Mouse (Mus musculus): ENCODE measurements around the gene Fasn. TPM values are rescaled to one million over a fixed set of nuclear protein-coding genes. Genes with fewer than 3 reads are reported as not detected.
"Not testable (repeated sequence)": the region's sequence is repeated elsewhere in the genome, so short reads cannot be mapped to it uniquely, and the experiment has no call there.

Fasn gene
- polyA plus RNA-seq, 1 experiment from 2014 or later: 16.0 TPM

GRCm38 (mm10) chr11:120789810-120790209 lies 34.5 kb downstream of the Fasn start:
- TF ChIP-seq EP300 (optimal IDR thresholded peaks at IDR 0.05) (no peak), CTCF (IDR thresholded peaks at IDR 0.05; ENCODE audit: low read depth) (peak; percentile 42)
- ATAC-seq (ENCODE audit: low FRiP score, low TSS enrichment) (no peak; the same call in 1 of the 2 replicates), DNase-seq (ENCODE audit: low spot score) (no peak)
- H3K27me3 ChIP-seq (ENCODE audit: control insufficient read depth, insufficient read depth, low read length): no peaks in the 10 kb centered on the region
- H3K9me3 ChIP-seq (ENCODE audit: control insufficient read depth, low read length): no peaks in the 10 kb centered on the region
- H3K4me2 ChIP-seq (replicated peaks; ENCODE audit: low read depth): no peak overlapping the region
- H3K4me1 ChIP-seq (replicated peaks; ENCODE audit: control insufficient read depth, insufficient read depth): no peaks in the 10 kb centered on the region
- H3K9ac ChIP-seq (ENCODE audit: low read length): no peak overlapping the region
- WGBS: 75% methylated on average over 3 of the region's 3 CpGs
- no peak overlapping the region for H3K4me3 ChIP-seq (ENCODE audit: low read depth, low read length)
- H3K27ac ChIP-seq (replicated peaks): no peak overlapping the region
- H3K36me3 ChIP-seq (ENCODE audit: control insufficient read depth, insufficient read depth, low read length): peaks cover 21% of the 10 kb centered on the region

- Histone ChIP-seq H3K27ac (replicated peaks) (no peak overlapping the region), H3K4me2 (replicated peaks; ENCODE audit: low read depth) (no peak overlapping the region), H3K27me3 (ENCODE audit: control insufficient read depth, insufficient read depth, low read length) (no peaks in the 10 kb centered on the region), H3K9ac (ENCODE audit: low read length) (no peak overlapping the region), H3K9me3 (ENCODE audit: control insufficient read depth, low read length) (no peaks in the 10 kb centered on the region), H3K36me3 (ENCODE audit: control insufficient read depth, insufficient read depth, low read length) (peaks cover 21% of the 10 kb centered on the region), H3K4me3 (ENCODE audit: low read depth, low read length) (no peak overlapping the region), H3K4me1 (replicated peaks; ENCODE audit: control insufficient read depth, insufficient read depth) (no peaks in the 10 kb centered on the region)
- 87% methylated on average over 4 of the region's 4 CpGs for WGBS
- ATAC-seq (ENCODE audit: low FRiP score, low TSS enrichment): no peak
- no peak for DNase-seq (ENCODE audit: low spot score)
- no peak for TF ChIP-seq CTCF (IDR thresholded peaks at IDR 0.05; ENCODE audit: low read depth)
- no peak for TF ChIP-seq EP300 (optimal IDR thresholded peaks at IDR 0.05)
These were observed 35.0 kb downstream of the Fasn start for GRCm38 (mm10) chr11:120789355-120789754.

GRCm38 (mm10) chr11:120788460-120788859 lies 35.9 kb downstream of the Fasn start:
- not testable (repeated sequence) for H3K9me3 ChIP-seq (ENCODE audit: control insufficient read depth, low read length); H3K4me1 ChIP-seq (replicated peaks; ENCODE audit: control insufficient read depth, insufficient read depth); DNase-seq (ENCODE audit: low spot score); H3K27ac ChIP-seq (replicated peaks); H3K9ac ChIP-seq (ENCODE audit: low read length); H3K4me3 ChIP-seq (ENCODE audit: low read depth, low read length); H3K4me2 ChIP-seq (replicated peaks; ENCODE audit: low read depth); H3K27me3 ChIP-seq (ENCODE audit: control insufficient read depth, insufficient read depth, low read length); ATAC-seq (ENCODE audit: low FRiP score, low TSS enrichment)
- peaks cover 21% of the 10 kb centered on the region for H3K36me3 ChIP-seq (ENCODE audit: control insufficient read depth, insufficient read depth, low read length)
- 87% methylated on average over 9 of the region's 10 CpGs for WGBS

- TF ChIP-seq EP300 (optimal IDR thresholded peaks at IDR 0.05) (no peak), CTCF (IDR thresholded peaks at IDR 0.05; ENCODE audit: low read depth) (no peak)
- H3K27me3 ChIP-seq (ENCODE audit: control insufficient read depth, insufficient read depth, low read length): no peaks in the 10 kb centered on the region
- H3K4me2 ChIP-seq (replicated peaks; ENCODE audit: low read depth): peak overlapping the region; percentile 94
- peaks cover 11% of the 10 kb centered on the region for H3K36me3 ChIP-seq (ENCODE audit: control insufficient read depth, insufficient read depth, low read length)
- no peak overlapping the region for H3K27ac ChIP-seq (replicated peaks)
- 30% methylated on average over 9 of the region's 9 CpGs for WGBS
- DNase-seq (ENCODE audit: low spot score) (no peak), ATAC-seq (ENCODE audit: low FRiP score, low TSS enrichment) (no peak)
- 0 out of 2 replicates have a peak, but pooled peaks cover 5% of the 10 kb centered on the region for H3K4me1 ChIP-seq (replicated peaks; ENCODE audit: control insufficient read depth, insufficient read depth)
- peak overlapping the region; percentile 84 for H3K4me3 ChIP-seq (ENCODE audit: low read depth, low read length)
- peak overlapping the region; percentile 91 for H3K9ac ChIP-seq (ENCODE audit: low read length)
- H3K9me3 ChIP-seq (ENCODE audit: control insufficient read depth, low read length): no peaks in the 10 kb centered on the region
These were observed 39.2 kb downstream of the Fasn start for GRCm38 (mm10) chr11:120785145-120785544.

- H3K4me2 ChIP-seq (replicated peaks; ENCODE audit: low read depth): peak within 1 kb of the TSS; percentile 94
- H3K4me3 ChIP-seq (ENCODE audit: low read depth, low read length): peak within 1 kb of the TSS; percentile 84
- WGBS: under 1% methylated on average over 79 of the region's 107 CpGs
- H3K36me3 ChIP-seq (ENCODE audit: control insufficient read depth, insufficient read depth, low read length): peaks cover 2% of the 10 kb centered on the region; the same call in 1 of the 2 replicates
- ATAC-seq (ENCODE audit: low FRiP score, low TSS enrichment) (peak; percentile 79), DNase-seq (ENCODE audit: low spot score) (peak; percentile 90)
- TF ChIP-seq EP300 (optimal IDR thresholded peaks at IDR 0.05) (no peak), CTCF (IDR thresholded peaks at IDR 0.05; ENCODE audit: low read depth) (no peak)
- H3K27ac ChIP-seq (replicated peaks): peak within 1 kb of the TSS; percentile 88
- 0 out of 2 replicates have a peak, but pooled peaks cover 5% of the 10 kb centered on the region for H3K4me1 ChIP-seq (replicated peaks; ENCODE audit: control insufficient read depth, insufficient read depth)
- peak within 1 kb of the TSS; percentile 91 for H3K9ac ChIP-seq (ENCODE audit: low read length)
- no peaks in the 10 kb centered on the region for H3K9me3 ChIP-seq (ENCODE audit: control insufficient read depth, low read length)
- H3K27me3 ChIP-seq (ENCODE audit: control insufficient read depth, insufficient read depth, low read length): no peaks in the 10 kb centered on the region
These were observed 40.1 kb downstream of the Fasn start, which contains the start of the genes Rfng and Gps1 for GRCm38 (mm10) chr11:120784064-120784791. Gene Rfng (minus strand): TSS chr11:120784207. Gene Gps1 (plus strand): TSS chr11:120784272.

- Histone ChIP-seq H3K9me3 (ENCODE audit: control insufficient read depth, low read length) (no peaks in the 10 kb centered on the region), H3K27ac (replicated peaks) (peak overlapping the region; percentile 88), H3K27me3 (ENCODE audit: control insufficient read depth, insufficient read depth, low read length) (no peaks in the 10 kb centered on the region), H3K4me2 (replicated peaks; ENCODE audit: low read depth) (peak overlapping the region; percentile 94), H3K4me3 (ENCODE audit: low read depth, low read length) (peak overlapping the region; percentile 84), H3K4me1 (replicated peaks; ENCODE audit: control insufficient read depth, insufficient read depth) (0 out of 2 replicates have a peak, but pooled peaks cover 5% of the 10 kb centered on the region), H3K36me3 (ENCODE audit: control insufficient read depth, insufficient read depth, low read length) (peaks cover 2% of the 10 kb centered on the region; the same call in 1 of the 2 replicates), H3K9ac (ENCODE audit: low read length) (peak overlapping the region; percentile 91)
- TF ChIP-seq EP300 (optimal IDR thresholded peaks at IDR 0.05): no peak
- no peak for TF ChIP-seq CTCF (IDR thresholded peaks at IDR 0.05; ENCODE audit: low read depth)
- 1% methylated on average over 42 of the region's 42 CpGs for WGBS
- DNase-seq (ENCODE audit: low spot score) (no peak), ATAC-seq (ENCODE audit: low FRiP score, low TSS enrichment) (0 out of 2 replicates have a peak, but pooled peaks have one; percentile 8)
These were observed 40.8 kb downstream of the Fasn start for GRCm38 (mm10) chr11:120783426-120784063.

- H3K9me3 ChIP-seq (ENCODE audit: control insufficient read depth, low read length); ATAC-seq (ENCODE audit: low FRiP score, low TSS enrichment); H3K4me3 ChIP-seq (ENCODE audit: low read depth, low read length): not testable (repeated sequence)
These were observed 43.0 kb downstream of the Fasn start for GRCm38 (mm10) chr11:120781361-120781760.

More at GRCm38 (mm10) chr11:120781361-120781760, 43.0 kb downstream of the Fasn start:
- not testable (repeated sequence) for H3K4me2 ChIP-seq (replicated peaks; ENCODE audit: low read depth); H3K9ac ChIP-seq (ENCODE audit: low read length); H3K36me3 ChIP-seq (ENCODE audit: control insufficient read depth, insufficient read depth, low read length); H3K4me1 ChIP-seq (replicated peaks; ENCODE audit: control insufficient read depth, insufficient read depth); DNase-seq (ENCODE audit: low spot score); H3K27me3 ChIP-seq (ENCODE audit: control insufficient read depth, insufficient read depth, low read length); H3K27ac ChIP-seq (replicated peaks)
- 89% methylated on average over 6 of the region's 6 CpGs for WGBS

All from stomach, postnatal 0 days (tissue).